Mouse (Mus musculus) neural tube, embryonic 14.5 days (tissue): ENCODE data around the gene Btnl6. TPM values are rescaled to one million over a fixed set of nuclear protein-coding genes. Genes with fewer than 3 reads are reported as not detected.

Experiments
- ATAC-seq: fragments of 200-750 bp; cut with Nextera tagmentation; 2 replicates; pipeline ENCODE4 v1.8.0; 2017; ENCODE audit warnings: low read depth, mild to moderate bottlenecking, moderate TSS enrichment, moderate library complexity
- H3K27ac ChIP-seq: fragments of 300-500 bp; sonication (generic); 2 replicates; pipeline ENCODE4 v1.5.1; 2014; ENCODE audit warnings: low read depth, mild to moderate bottlenecking, control low read depth, low read length, moderate library complexity, mixed read lengths
- H3K27me3 ChIP-seq: fragments of 300-500 bp; sonication (generic); 2 replicates; pipeline ENCODE4 v1.6.1; 2014; ENCODE audit warnings: low read length; ENCODE audit not compliant: control insufficient read depth, insufficient read depth
- H3K36me3 ChIP-seq: fragments of 300-500 bp; sonication (generic); 2 replicates; pipeline ENCODE4 v1.6.1; 2014; ENCODE audit warnings: low read length, mixed read lengths; ENCODE audit not compliant: control insufficient read depth, insufficient read depth
- H3K4me1 ChIP-seq: fragments of 300-500 bp; sonication (generic); 2 replicates; pipeline ENCODE4 v1.6.1; 2014; ENCODE audit warnings: low read length; ENCODE audit not compliant: control insufficient read depth, insufficient read depth
- H3K4me2 ChIP-seq: fragments of 300-500 bp; sonication (generic); 2 replicates; pipeline ENCODE4 v1.6.1; 2014; ENCODE audit warnings: mild to moderate bottlenecking, low read depth, low read length, control low read depth
- H3K4me3 ChIP-seq: fragments of 300-500 bp; sonication (generic); 2 replicates; pipeline ENCODE4 v1.5.1; 2014; ENCODE audit warnings: low read depth, low read length, control low read depth, mixed read lengths
- H3K9ac ChIP-seq: fragments of 300-500 bp; sonication (generic); replicated peaks from 2 replicates; pipeline ENCODE4 v1.6.1; 2014; ENCODE audit warnings: low read depth, mild to moderate bottlenecking, control low read depth, low read length, mixed read lengths
- H3K9me3 ChIP-seq: fragments of 300-500 bp; sonication (generic); 2 replicates; pipeline ENCODE4 v1.6.1; 2016; ENCODE audit warnings: low read length; ENCODE audit not compliant: control insufficient read depth
- WGBS: fragments of 180-500 bp; shearing (Covaris S2); extraction: QIAGEN DNeasy Blood & Tissue Kit; methylation state at CpG from one replicate; pipeline ENCODE4 v1.1.7; 2014; 5-methylcytosine and 5-hydroxymethylcytosine counted together
- polyA plus RNA-seq: library from polyadenylated mRNA; unstranded; fragments of >200 nt; fragmentation: Nextera tagmentation; extraction: Ambion mirVana; gene quantifications from 2 replicates; pipeline ENCODE4 v1.2.1, GENCODE M21; 2014

Gene Btnl6
- not detected in 2 replicates for polyA plus RNA-seq

DNA sequence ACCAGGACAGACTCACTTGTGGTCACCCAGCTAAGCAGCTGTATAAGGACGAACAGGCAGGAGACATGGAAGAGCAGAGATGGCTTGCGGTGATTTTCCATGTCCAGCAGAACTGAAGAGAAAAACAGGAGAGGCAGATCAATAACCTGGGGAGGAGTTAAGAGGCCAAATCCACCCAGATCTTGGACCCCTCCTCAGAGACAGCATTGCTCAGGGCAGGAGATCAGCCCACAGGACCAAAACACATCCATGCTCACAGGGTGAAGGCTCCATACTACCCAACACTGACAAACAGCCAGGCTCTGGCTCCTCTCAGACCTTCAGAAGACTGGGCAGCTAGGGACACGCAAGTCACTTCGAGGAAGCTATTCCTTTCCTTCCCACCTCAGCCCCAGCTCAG is at the start of gene Btnl6:
Gene Btnl6, minus strand, starts transcription at position 101 of the 400 bp plus-strand sequence.
- 93% methylated on average over 4 of the region's 4 CpGs for WGBS
- H3K9me3 ChIP-seq: no peaks in the 10 kb centered on the region
- no peaks in the 10 kb centered on the region for H3K27me3 ChIP-seq
- H3K27ac ChIP-seq: no peak within 1 kb of the TSS
- H3K4me1 ChIP-seq: no peaks in the 10 kb centered on the region
- no peak for ATAC-seq
- no peak within 1 kb of the TSS for H3K4me3 ChIP-seq
- no peaks in the 10 kb centered on the region for H3K36me3 ChIP-seq
- H3K9ac ChIP-seq: no peak within 1 kb of the TSS
- no peak within 1 kb of the TSS for H3K4me2 ChIP-seq

DNA sequence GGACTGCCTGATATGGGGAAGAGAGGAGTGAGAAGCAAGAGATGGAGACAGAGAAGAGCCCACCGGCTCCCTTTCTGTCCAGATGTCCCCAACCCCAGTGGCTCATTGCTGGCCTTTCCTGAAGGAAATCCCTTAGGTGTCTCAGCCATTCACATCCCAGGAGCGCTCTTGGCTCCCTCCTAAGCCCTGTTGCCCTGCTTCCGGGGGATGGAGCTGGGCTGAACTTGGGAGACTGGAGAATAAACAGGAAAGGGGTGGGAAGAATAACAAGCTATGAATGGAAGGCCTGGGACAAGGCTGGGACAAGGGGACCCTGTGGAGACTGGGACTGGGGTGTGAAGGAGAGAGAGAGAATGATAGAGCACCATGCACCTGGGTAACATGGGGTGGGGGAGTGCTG is 47.6 kb upstream of the Btnl6 start:
- H3K4me2 ChIP-seq: no peak overlapping the region

DNA sequence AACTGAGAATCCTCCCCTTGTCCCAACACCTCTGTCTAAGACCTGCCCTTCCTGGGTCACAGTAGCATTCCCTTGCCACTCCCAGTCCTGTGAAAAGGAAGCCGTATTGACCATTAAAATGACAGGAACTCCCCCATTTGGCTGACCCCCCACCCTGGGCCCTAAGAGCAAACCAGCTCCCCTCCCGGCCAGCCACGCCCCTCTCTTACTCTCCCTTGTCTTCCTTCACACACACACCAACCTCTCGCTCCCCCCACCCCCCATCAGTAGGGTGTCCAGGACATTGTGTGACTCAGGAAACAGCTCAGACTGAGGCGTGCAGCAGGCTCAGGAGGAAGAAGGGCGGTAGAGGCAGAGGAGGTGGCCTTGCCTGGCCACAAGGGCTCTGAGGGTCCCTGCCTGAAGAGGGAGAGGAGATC is 46.9 kb upstream of the Btnl6 start, which contains the start of gene Notch4:
Gene Notch4, plus strand, starts transcription at position 266 of the 419 bp plus-strand sequence.
- Histone ChIP-seq H3K36me3 (no peaks in the 10 kb centered on the region), H3K4me1 (no peaks in the 10 kb centered on the region), H3K9me3 (no peaks in the 10 kb centered on the region), H3K27ac (peak within 1 kb of the TSS; percentile 31; the same call in 1 of the 2 replicates), H3K4me2 (no peak within 1 kb of the TSS), H3K9ac (no peak within 1 kb of the TSS), H3K4me3 (no peak within 1 kb of the TSS), H3K27me3 (no peaks in the 10 kb centered on the region)
- no peak for ATAC-seq
- 10% methylated on average over 6 of the region's 6 CpGs for WGBS

More for the DNA sequence above, 47.6 kb upstream of the Btnl6 start:
- H3K27me3 ChIP-seq: no peaks in the 10 kb centered on the region
- WGBS: 60% methylated on average over 3 of the region's 3 CpGs
- no peak overlapping the region for H3K4me3 ChIP-seq
- H3K9me3 ChIP-seq: no peaks in the 10 kb centered on the region
- H3K9ac ChIP-seq: no peak overlapping the region
- H3K27ac ChIP-seq: no peak overlapping the region
- no peak for ATAC-seq
- no peaks in the 10 kb centered on the region for H3K36me3 ChIP-seq
- H3K4me1 ChIP-seq: no peaks in the 10 kb centered on the region

DNA sequence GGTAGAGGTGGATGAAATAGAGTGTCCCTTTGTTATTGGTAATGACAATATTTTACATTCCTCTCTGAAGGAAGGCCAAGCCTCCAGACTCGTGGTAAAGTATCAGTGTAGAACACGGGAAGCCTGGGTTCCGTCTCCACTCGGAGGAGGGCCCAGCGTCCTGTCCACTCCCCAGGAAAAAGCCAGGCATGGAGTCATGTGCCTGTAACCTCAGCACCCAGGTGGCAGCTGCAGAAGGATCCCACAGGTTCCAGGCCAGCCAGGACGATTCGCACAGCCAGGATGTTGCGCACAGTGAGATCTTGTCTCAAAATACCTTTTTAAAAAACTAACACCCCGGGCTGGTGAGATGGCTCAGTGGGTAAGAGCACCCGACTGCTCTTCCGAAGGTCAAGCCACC is 46.2 kb upstream of the Btnl6 start:
- H3K27me3 ChIP-seq: no peaks in the 10 kb centered on the region
- no peak overlapping the region for H3K4me3 ChIP-seq
- no peak for ATAC-seq
- no peak overlapping the region for H3K9ac ChIP-seq
- no peak overlapping the region for H3K4me2 ChIP-seq
- H3K4me1 ChIP-seq: no peaks in the 10 kb centered on the region
- H3K9me3 ChIP-seq: no peaks in the 10 kb centered on the region
- WGBS: 77% methylated on average over 11 of the region's 11 CpGs
- H3K27ac ChIP-seq: no peak overlapping the region
- no peaks in the 10 kb centered on the region for H3K36me3 ChIP-seq

DNA sequence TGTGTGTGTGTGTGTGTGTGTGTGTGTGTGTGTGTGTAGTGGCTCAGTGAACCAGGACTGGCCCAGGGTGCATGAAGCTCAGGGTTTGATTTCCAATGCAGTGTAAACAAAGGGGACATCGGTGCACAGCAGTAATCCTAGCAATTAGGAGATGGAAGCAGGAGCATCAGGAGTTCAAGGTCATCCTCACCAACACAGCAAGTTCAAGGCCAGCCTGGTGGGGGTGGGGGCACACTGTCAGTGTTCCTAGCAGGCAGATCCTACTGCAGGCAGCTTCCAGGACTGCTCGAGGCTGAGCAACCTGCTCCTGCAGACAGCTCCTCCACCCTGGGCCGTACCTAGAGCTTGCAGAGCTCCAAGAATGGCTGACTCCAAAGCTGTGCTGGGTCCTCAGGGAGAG is 45.4 kb upstream of the Btnl6 start:
- Histone ChIP-seq H3K9ac (no peak overlapping the region), H3K4me1 (no peaks in the 10 kb centered on the region), H3K4me2 (no peak overlapping the region), H3K36me3 (no peaks in the 10 kb centered on the region), H3K27me3 (no peaks in the 10 kb centered on the region), H3K4me3 (no peak overlapping the region), H3K9me3 (no peaks in the 10 kb centered on the region), H3K27ac (no peak overlapping the region)
- WGBS: 67% methylated on average over 3 of the region's 3 CpGs
- no peak for ATAC-seq

DNA sequence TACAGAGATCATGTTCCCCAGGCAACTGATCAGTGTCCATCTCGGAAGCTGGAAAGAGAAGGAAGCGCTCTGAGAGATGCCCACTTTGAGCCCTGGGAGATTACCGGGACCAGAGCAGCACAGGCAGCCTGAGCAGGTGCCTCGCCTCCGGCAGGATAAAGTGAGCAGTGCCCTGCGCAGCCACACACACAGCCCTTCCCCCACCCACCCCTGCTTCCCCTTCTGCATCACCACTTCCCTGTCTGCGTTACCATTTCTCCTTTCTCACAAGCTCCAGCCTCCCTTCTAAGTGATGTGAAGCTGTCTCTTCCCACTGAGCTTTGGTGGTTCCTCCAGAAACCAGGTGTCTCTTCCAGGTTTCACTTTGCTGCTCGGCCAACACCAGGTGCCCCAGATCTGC is 44.0 kb upstream of the Btnl6 start:
- 55% methylated on average over 8 of the region's 8 CpGs for WGBS
- H3K9ac ChIP-seq: no peak overlapping the region

DNA sequence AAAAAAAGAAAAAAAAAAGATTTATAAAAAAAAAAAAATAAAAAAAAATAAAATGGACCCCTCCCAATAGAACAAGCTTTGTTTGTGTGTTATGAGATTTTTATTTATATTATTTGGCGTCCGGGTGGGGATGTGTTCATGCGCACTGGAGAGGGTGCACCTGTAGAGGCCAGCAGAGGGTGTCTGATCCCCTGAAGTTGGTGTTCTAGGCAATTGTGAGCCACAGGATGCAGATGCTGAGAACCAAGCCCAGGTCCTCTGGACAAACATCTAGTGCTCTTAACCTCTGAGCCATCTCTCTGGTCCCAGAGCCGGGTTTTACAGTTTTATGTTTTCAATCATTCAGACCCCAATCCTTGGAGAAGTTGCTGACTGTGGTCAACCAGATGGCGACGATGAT is 43.3 kb upstream of the Btnl6 start:
- Histone ChIP-seq H3K9ac (no peak overlapping the region), H3K4me3 (no peak overlapping the region), H3K27me3 (no peaks in the 10 kb centered on the region), H3K36me3 (no peaks in the 10 kb centered on the region), H3K27ac (no peak overlapping the region), H3K4me2 (no peak overlapping the region), H3K9me3 (no peaks in the 10 kb centered on the region), H3K4me1 (no peaks in the 10 kb centered on the region)
- ATAC-seq: no peak
- 91% methylated on average over 6 of the region's 6 CpGs for WGBS

More for the DNA sequence above, 44.0 kb upstream of the Btnl6 start:
- no peaks in the 10 kb centered on the region for H3K4me1 ChIP-seq
- H3K27ac ChIP-seq: no peak overlapping the region
- H3K36me3 ChIP-seq: no peaks in the 10 kb centered on the region
- no peak overlapping the region for H3K4me3 ChIP-seq
- no peak for ATAC-seq
- no peak overlapping the region for H3K4me2 ChIP-seq
- H3K9me3 ChIP-seq: no peaks in the 10 kb centered on the region
- no peaks in the 10 kb centered on the region for H3K27me3 ChIP-seq

DNA sequence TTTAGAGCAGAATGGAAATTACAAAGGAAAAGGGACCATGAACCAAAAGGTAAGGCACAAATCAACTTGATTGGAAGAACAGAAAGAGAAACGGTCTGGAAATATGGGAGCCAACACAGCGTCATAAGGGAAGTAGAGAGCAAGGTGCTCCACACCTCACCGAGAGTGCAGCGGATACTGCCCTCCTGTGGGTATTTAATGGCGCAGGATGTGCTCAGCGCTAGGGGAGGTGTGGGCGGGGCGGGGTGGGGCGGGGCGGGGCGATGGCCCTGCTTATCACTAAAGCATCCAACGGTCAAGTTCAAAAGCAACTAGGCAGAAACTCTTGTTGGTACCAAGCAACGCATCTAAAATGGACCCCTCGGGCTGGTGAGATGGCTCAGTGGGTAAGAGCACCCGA is 42.7 kb upstream of the Btnl6 start:
- Histone ChIP-seq H3K36me3 (no peaks in the 10 kb centered on the region), H3K4me2 (no peak overlapping the region), H3K4me1 (no peaks in the 10 kb centered on the region), H3K4me3 (no peak overlapping the region), H3K27me3 (no peaks in the 10 kb centered on the region), H3K9me3 (no peaks in the 10 kb centered on the region), H3K27ac (no peak overlapping the region), H3K9ac (no peak overlapping the region)
- WGBS: 17% methylated on average over 15 of the region's 15 CpGs
- ATAC-seq: no peak

DNA sequence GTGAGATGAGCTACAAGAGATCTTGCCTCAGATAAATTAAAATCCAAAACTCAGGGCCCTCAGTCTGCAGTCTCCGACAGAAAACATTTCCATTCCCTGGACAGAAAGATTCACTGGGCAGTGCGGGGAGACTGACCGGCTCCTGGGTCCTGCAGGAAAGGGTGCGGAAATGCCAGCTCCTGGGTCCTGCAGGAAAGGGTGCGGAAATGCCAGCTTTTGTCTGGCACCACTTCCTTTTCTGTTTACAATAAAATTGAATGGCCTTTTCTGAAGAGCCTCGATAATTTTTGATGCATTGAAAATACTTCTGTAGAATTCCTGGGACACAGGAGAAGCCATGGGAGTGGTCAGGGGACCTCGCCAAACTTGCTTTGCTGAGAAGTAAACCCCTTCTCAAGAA is 42.0 kb upstream of the Btnl6 start:
- ATAC-seq: no peak
- Histone ChIP-seq H3K9ac (no peak overlapping the region), H3K27ac (no peak overlapping the region), H3K36me3 (no peaks in the 10 kb centered on the region), H3K4me2 (no peak overlapping the region), H3K4me1 (no peaks in the 10 kb centered on the region), H3K4me3 (no peak overlapping the region), H3K9me3 (no peaks in the 10 kb centered on the region), H3K27me3 (no peaks in the 10 kb centered on the region)
- 85% methylated on average over 7 of the region's 7 CpGs for WGBS
